Mouse (Mus musculus) left cerebral cortex, adult 2 months (tissue): ENCODE data around the gene Lrp3. TPM values are rescaled to one million over a fixed set of nuclear protein-coding genes. Genes with fewer than 3 reads are reported as not detected.

Experiments used
- DNase-seq, 2 experiments: peaks; one replicate each; pipeline ENCODE4 v3.0.0; 2021 to 2022; ENCODE audit warnings: low spot score in 2 of 2, mixed read lengths in 1 of 2; ENCODE audit errors: extremely low spot score in 1 of 2
- H3K27ac ChIP-seq: fragments of 200-600 bp; 2 replicates; pipeline ENCODE4 v1.8.1; 2022
- H3K4me3 ChIP-seq: fragments of 200-600 bp; 2 replicates; pipeline ENCODE4 v1.8.1; 2022
- CTCF ChIP-seq: fragments of 200-600 bp; IDR thresholded peaks from 2 replicates; pipeline ENCODE4 v1.8.1; 2022; ENCODE audit warnings: antibody characterized with exemption, mild to moderate bottlenecking, moderate library complexity
- intact Hi-C: fragments of 180-260 bp; cut with DNase I; formaldehyde crosslinking; loops from one replicate; pipeline ENCODE4 v1.15.1; 2025
- total RNA-seq, 2 experiments: library from RNA; stranded (reverse); gene quantifications; 2 replicates each; pipeline ENCODE4 v1.2.3; 2021

Gene Lrp3
- total RNA-seq, 2 experiments from 2014 or later = 80.8 to 86.8 TPM

GRCm38 (mm10) chr7:35185889-35186569 lies 29.3 kb downstream of the Lrp3 start, which contains the start of gene Slc7a10:
TSS of gene Slc7a10 (plus strand) at chr7:35186385.
- intact Hi-C loops = no loop called here
- H3K4me3 ChIP-seq = peak within 1 kb of the TSS; percentile 23
- H3K27ac ChIP-seq = peak within 1 kb of the TSS; percentile 19; the same call in 1 of the 2 replicates
- DNase-seq = no peak
- no peak; the same call in 1 of the 2 replicates for TF ChIP-seq CTCF

- intact Hi-C loops = no loop called here
- TF ChIP-seq CTCF = peak; percentile 49
- Histone ChIP-seq H3K4me3 (peak overlapping the region; percentile 8; the same call in 1 of the 2 replicates), H3K27ac (no peak overlapping the region)
- peak in 1 of 2 experiments; percentile 46 for DNase-seq
Observed at GRCm38 (mm10) chr7:35184833-35185724, 30.2 kb downstream of the Lrp3 start.

DNA sequence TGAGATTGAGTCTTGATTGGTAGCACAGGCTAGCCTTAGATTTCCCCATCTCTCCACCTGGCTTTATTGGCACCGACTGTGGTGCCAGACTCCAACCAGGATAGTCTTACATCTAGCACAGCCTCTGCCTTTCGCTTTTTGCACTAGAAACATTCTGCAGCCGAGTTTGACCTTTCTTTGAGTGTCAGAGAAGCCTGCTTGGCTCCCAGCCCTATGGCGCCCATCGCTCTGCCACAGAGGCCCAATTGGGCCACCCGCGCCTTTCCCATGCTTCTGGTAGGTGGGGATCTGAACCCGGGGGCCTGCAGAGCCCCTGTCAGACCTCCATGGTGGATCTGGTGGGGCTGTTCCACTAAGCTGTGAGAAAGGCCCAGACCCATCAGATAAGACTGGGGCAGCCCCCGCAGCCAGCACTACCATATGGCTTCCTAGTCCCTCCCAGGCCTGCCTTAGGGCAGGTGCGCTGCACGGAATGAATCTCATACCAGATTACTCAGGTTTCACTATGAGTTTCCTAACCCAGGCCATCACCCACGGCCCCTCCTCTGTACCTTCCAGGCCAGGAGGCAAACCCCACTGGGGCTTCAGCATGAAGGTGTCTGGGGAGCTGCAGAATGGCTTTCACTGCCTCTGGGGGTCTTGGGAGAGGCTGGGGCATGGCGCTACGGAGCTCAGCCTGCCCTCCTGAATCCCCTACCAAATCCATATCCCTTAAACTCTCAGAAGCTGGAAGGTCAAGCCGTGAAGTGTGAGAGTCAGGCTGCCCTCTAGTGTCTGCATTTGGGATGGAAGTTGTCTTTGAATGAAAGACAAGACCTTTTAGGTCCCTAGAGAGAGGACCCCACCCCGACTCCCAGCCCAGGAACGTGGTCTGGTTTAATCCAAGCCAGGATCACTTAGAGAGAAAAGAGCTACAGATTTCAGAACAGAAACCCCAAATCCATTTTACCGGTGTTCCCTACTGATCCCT lies 38.6 kb downstream of the Lrp3 start:
- no peak overlapping the region for H3K27ac ChIP-seq
- TF ChIP-seq CTCF = peak; percentile 71
- intact Hi-C loops = loop anchor here (5.0 to 10.0 kb wide), 2 partner anchors 86 to 332 kb away; no protein-coding TSS in a partner anchor
- H3K4me3 ChIP-seq = no peak overlapping the region
- DNase-seq = no peak

DNA sequence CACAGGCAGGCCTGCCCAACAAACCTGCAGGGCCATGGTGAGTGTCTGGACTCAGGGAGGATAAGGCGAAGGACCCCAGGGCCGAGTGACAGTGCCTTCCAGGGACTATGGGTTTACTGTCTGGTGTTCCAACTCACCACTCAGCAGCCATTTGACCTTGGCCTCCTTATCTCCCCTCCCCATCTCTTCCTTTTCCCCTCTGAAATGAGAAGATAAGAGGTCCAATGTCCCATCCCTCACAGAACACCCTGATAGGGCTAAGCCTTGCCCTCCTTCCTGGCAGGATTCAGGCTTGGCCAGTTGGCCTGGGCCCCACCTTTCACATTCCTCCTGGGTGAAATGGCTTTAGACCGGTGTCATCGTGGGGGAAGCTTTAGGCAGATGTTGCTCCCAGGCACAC lies 39.8 kb downstream of the Lrp3 start:
- no peak for TF ChIP-seq CTCF
- Histone ChIP-seq H3K4me3 (no peak overlapping the region), H3K27ac (no peak overlapping the region)
- intact Hi-C loops = loop anchor here (5.0 to 10.0 kb wide), 2 partner anchors 87 to 331 kb away; no protein-coding TSS in a partner anchor
- DNase-seq = no peak

GRCm38 (mm10) chr7:35172519-35172918 lies 42.8 kb downstream of the Lrp3 start:
- intact Hi-C loops = loop anchor here (1.0 to 10.0 kb wide), 3 partner anchors 146 to 496 kb away; no protein-coding TSS in a partner anchor
- DNase-seq = no peak
- Histone ChIP-seq H3K4me3 (no peak overlapping the region), H3K27ac (no peak overlapping the region)
- no peak for TF ChIP-seq CTCF

- H3K27ac ChIP-seq = no peak overlapping the region
- DNase-seq = peak; percentile 72 to 73
- intact Hi-C loops = loop anchor here (1.0 to 10.0 kb wide), 4 partner anchors 146 to 765 kb away; no protein-coding TSS in a partner anchor
- H3K4me3 ChIP-seq = no peak overlapping the region
- TF ChIP-seq CTCF = peak; percentile 70
Observed at GRCm38 (mm10) chr7:35171867-35172382, 43.4 kb downstream of the Lrp3 start.

DNA sequence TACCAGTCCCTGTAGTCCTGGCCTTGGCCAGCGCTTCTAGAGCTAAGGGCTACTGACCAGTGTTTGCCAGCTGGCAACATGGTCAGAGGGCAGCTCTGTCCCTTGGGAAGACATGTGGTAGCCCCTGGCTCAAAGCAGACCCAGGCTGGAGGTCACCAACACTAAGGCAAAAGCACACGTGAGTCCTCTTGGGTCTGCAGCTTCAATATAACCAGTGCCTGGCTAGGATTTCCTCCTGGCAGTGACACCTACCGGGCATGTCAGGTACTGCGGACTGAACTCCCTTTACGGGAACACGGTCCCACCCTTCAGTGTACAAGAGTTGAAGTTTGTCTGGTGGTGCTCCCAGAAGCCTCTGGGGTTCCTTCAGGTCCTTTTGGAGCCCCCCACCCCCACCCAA lies 46.0 kb downstream of the Lrp3 start:
- no peak overlapping the region for H3K27ac ChIP-seq
- intact Hi-C loops = loop anchor here (1.0 kb wide), 1 partner anchor 50 kb away; the partner anchor contains the start of gene Cebpa
- DNase-seq = peak; percentile 80 to 90
- H3K4me3 ChIP-seq = no peak overlapping the region
- peak; percentile 97 for TF ChIP-seq CTCF

- no peak for TF ChIP-seq CTCF
- Histone ChIP-seq H3K27ac (no peak overlapping the region), H3K4me3 (no peak overlapping the region)
- intact Hi-C loops = no loop called here
- no peak for DNase-seq
Observed at GRCm38 (mm10) chr7:35167925-35168324, 47.4 kb downstream of the Lrp3 start.

DNA sequence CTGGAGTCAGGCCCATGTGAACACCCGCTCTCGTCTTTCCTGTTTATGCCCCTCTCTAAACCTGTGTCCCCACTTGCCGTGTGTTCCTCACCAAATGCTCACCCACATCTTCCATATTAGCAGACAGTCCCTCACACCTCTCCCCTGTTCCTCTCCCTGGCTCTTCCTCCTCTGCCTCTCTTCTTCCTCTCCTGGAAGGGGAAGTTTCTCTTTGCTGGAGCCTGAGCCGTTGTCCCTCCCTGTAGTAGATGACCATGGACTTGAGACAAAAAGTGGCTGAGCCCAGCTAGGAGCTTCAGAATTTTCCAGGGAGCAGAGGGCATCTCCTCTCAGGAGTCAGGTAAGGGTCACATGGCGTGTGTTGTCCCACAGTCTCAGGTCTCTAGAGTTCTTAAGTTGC lies 48.3 kb downstream of the Lrp3 start:
- no peak for TF ChIP-seq CTCF
- DNase-seq = no peak
- Histone ChIP-seq H3K27ac (no peak overlapping the region), H3K4me3 (no peak overlapping the region)
- intact Hi-C loops = no loop called here

- Histone ChIP-seq H3K27ac (no peak overlapping the region), H3K4me3 (no peak overlapping the region)
- intact Hi-C loops = no loop called here
- DNase-seq = no peak
- no peak for TF ChIP-seq CTCF
Observed at GRCm38 (mm10) chr7:35164131-35164530, 51.2 kb downstream of the Lrp3 start.

- intact Hi-C loops = no loop called here
- Histone ChIP-seq H3K27ac (no peak overlapping the region), H3K4me3 (no peak overlapping the region)
- DNase-seq = no peak
- TF ChIP-seq CTCF = no peak
Observed at GRCm38 (mm10) chr7:35163600-35163999, 51.7 kb downstream of the Lrp3 start.
